Mouse (Mus musculus) liver, embryonic 11.5 days (tissue): ENCODE results near the gene Rps2. TPM values are rescaled to one million over a fixed set of nuclear protein-coding genes. Genes with fewer than 3 reads are reported as not detected.

Experiments used
- ATAC-seq: fragments of 200-750 bp; cut with Nextera tagmentation; replicated peaks from 2 replicates; pipeline ENCODE4 v1.8.0; 2017; ENCODE audit warnings: moderate number of reproducible peaks, mild to moderate bottlenecking, moderate TSS enrichment, moderate library complexity; ENCODE audit not compliant: low FRiP score
- DNase-seq: peaks from one replicate; pipeline ENCODE4 v3.0.0-alpha.2; 2017; ENCODE audit warnings: low spot score
- H3K27ac ChIP-seq: fragments of 300-500 bp; sonication (generic); 2 replicates; pipeline ENCODE4 v1.5.1; 2014; ENCODE audit warnings: mild to moderate bottlenecking, low read depth, low read length, control low read depth
- H3K27me3 ChIP-seq: fragments of 300-500 bp; sonication (generic); replicated peaks from 2 replicates; pipeline ENCODE4 v1.6.1; 2014; ENCODE audit warnings: low read length, mixed read lengths; ENCODE audit not compliant: control insufficient read depth, insufficient read depth
- H3K36me3 ChIP-seq: fragments of 300-500 bp; sonication (generic); 2 replicates; pipeline ENCODE4 v1.6.1; 2014; ENCODE audit warnings: mild to moderate bottlenecking, low read length, moderate library complexity, mixed read lengths; ENCODE audit not compliant: control insufficient read depth, insufficient read depth
- H3K4me1 ChIP-seq: fragments of 300-500 bp; sonication (generic); replicated peaks from 2 replicates; pipeline ENCODE4 v1.6.1; 2014; ENCODE audit warnings: low read length, mixed read lengths; ENCODE audit not compliant: control insufficient read depth, insufficient read depth
- H3K4me2 ChIP-seq: fragments of 300-500 bp; sonication (generic); 2 replicates; pipeline ENCODE4 v1.6.1; 2014; ENCODE audit warnings: mild to moderate bottlenecking, control low read depth, moderate library complexity
- H3K4me3 ChIP-seq: fragments of 300-500 bp; sonication (generic); 2 replicates; pipeline ENCODE4 v1.5.1; 2014; ENCODE audit warnings: low read depth, low read length, control low read depth
- H3K9ac ChIP-seq: fragments of 300-500 bp; sonication (generic); 2 replicates; pipeline ENCODE4 v1.6.1; 2014; ENCODE audit warnings: low read depth, low read length, control low read depth
- H3K9me3 ChIP-seq: fragments of 300-500 bp; sonication (generic); 2 replicates; pipeline ENCODE4 v1.6.1; 2016; ENCODE audit warnings: low read length, inconsistent platforms, mixed read lengths; ENCODE audit not compliant: control insufficient read depth
- WGBS: fragments of 180-500 bp; shearing (Covaris S2); extraction: QIAGEN DNeasy Blood & Tissue Kit; methylation state at CpG from one replicate; pipeline ENCODE4 v1.1.7; 2014; 5-methylcytosine and 5-hydroxymethylcytosine counted together
- polyA plus RNA-seq: library from polyadenylated mRNA; unstranded; fragments of >200 nt; fragmentation: Nextera tagmentation; extraction: Ambion mirVana; gene quantifications from 2 replicates; pipeline ENCODE4 v1.2.1, GENCODE M21; 2014

Rps2 gene
- polyA plus RNA-seq, 1 experiment from 2014 or later: 2,225 TPM

GRCm38 (mm10) chr17:24696011-24696697 lies 21.8 kb upstream of the Rps2 start, which contains the start of the genes Gfer and Noxo1:
Gfer (minus strand) TSS chr17:24696156.
Noxo1 (plus strand) TSS chr17:24696234.
- peak; percentile 94 for ATAC-seq
- peak within 1 kb of the TSS; percentile 75 for H3K4me2 ChIP-seq
- H3K9ac ChIP-seq: peak within 1 kb of the TSS; percentile 90
- H3K27me3 ChIP-seq: peaks cover 3% of the 10 kb centered on the region
- H3K4me3 ChIP-seq: peak within 1 kb of the TSS; percentile 79
- H3K27ac ChIP-seq: peak within 1 kb of the TSS; percentile 81
- H3K4me1 ChIP-seq: peaks cover 16% of the 10 kb centered on the region
- no peaks in the 10 kb centered on the region for H3K9me3 ChIP-seq
- WGBS: under 1% methylated on average over 73 of the region's 76 CpGs
- DNase-seq: peak; percentile 84
- peaks cover 18% of the 10 kb centered on the region; the same call in 1 of the 2 replicates for H3K36me3 ChIP-seq

GRCm38 (mm10) chr17:24697985-24698384 lies 19.9 kb upstream of the Rps2 start:
- H3K9ac ChIP-seq: peak overlapping the region; percentile 23; the same call in 1 of the 2 replicates
- H3K9me3 ChIP-seq: no peaks in the 10 kb centered on the region
- 19% methylated on average over 5 of the region's 5 CpGs for WGBS
- H3K4me1 ChIP-seq: peaks cover 16% of the 10 kb centered on the region
- ATAC-seq: no peak
- H3K27me3 ChIP-seq: no peaks in the 10 kb centered on the region
- DNase-seq: no peak
- H3K36me3 ChIP-seq: peaks cover 30% of the 10 kb centered on the region; the same call in 1 of the 2 replicates
- H3K27ac ChIP-seq: no peak overlapping the region
- H3K4me2 ChIP-seq: no peak overlapping the region
- no peak overlapping the region for H3K4me3 ChIP-seq

- DNase-seq: no peak
- H3K36me3 ChIP-seq: peaks cover 32% of the 10 kb centered on the region; the same call in 1 of the 2 replicates
- H3K9ac ChIP-seq: no peak overlapping the region
- ATAC-seq: no peak
- H3K4me2 ChIP-seq: no peak overlapping the region
- H3K27me3 ChIP-seq: no peaks in the 10 kb centered on the region
- peaks cover 16% of the 10 kb centered on the region for H3K4me1 ChIP-seq
- no peak overlapping the region for H3K4me3 ChIP-seq
- 71% methylated on average over 9 of the region's 9 CpGs for WGBS
- no peak overlapping the region for H3K27ac ChIP-seq
- H3K9me3 ChIP-seq: no peaks in the 10 kb centered on the region
These were observed 19.2 kb upstream of the Rps2 start for GRCm38 (mm10) chr17:24698715-24699114.

GRCm38 (mm10) chr17:24699473-24699872 lies 18.4 kb upstream of the Rps2 start:
- 86% methylated on average over 2 of the region's 2 CpGs for WGBS

GRCm38 (mm10) chr17:24701251-24701650 lies 16.7 kb upstream of the Rps2 start:
- Histone ChIP-seq H3K9me3 (no peaks in the 10 kb centered on the region), H3K9ac (no peak overlapping the region), H3K27me3 (no peaks in the 10 kb centered on the region), H3K36me3 (peaks cover 45% of the 10 kb centered on the region; the same call in 1 of the 2 replicates), H3K4me3 (no peak overlapping the region), H3K4me1 (peaks cover 16% of the 10 kb centered on the region), H3K4me2 (no peak overlapping the region), H3K27ac (no peak overlapping the region)
- DNase-seq (no peak), ATAC-seq (no peak)
- WGBS: 88% methylated on average over 9 of the region's 9 CpGs

More at GRCm38 (mm10) chr17:24699473-24699872, 18.4 kb upstream of the Rps2 start:
- ATAC-seq (no peak), DNase-seq (no peak)
- no peak overlapping the region for H3K4me2 ChIP-seq
- H3K9ac ChIP-seq: no peak overlapping the region
- no peak overlapping the region for H3K4me3 ChIP-seq
- H3K36me3 ChIP-seq: peaks cover 36% of the 10 kb centered on the region; the same call in 1 of the 2 replicates
- H3K27ac ChIP-seq: peak overlapping the region; percentile 3; the same call in 1 of the 2 replicates
- H3K9me3 ChIP-seq: no peaks in the 10 kb centered on the region
- no peaks in the 10 kb centered on the region for H3K27me3 ChIP-seq
- H3K4me1 ChIP-seq: peaks cover 16% of the 10 kb centered on the region

GRCm38 (mm10) chr17:24705821-24706220 lies 12.1 kb upstream of the Rps2 start:
- Histone ChIP-seq H3K27me3 (no peaks in the 10 kb centered on the region), H3K9ac (no peak overlapping the region), H3K4me2 (peak overlapping the region; percentile 73; the same call in 1 of the 2 replicates), H3K9me3 (no peaks in the 10 kb centered on the region), H3K27ac (no peak overlapping the region), H3K4me1 (peaks cover 12% of the 10 kb centered on the region; the same call in 1 of the 2 replicates), H3K4me3 (peak overlapping the region; percentile 55; the same call in 1 of the 2 replicates), H3K36me3 (peaks cover 35% of the 10 kb centered on the region; the same call in 1 of the 2 replicates)
- DNase-seq: no peak
- 92% methylated on average over 3 of the region's 3 CpGs for WGBS
- ATAC-seq: no peak

- ATAC-seq (peak; percentile 84), DNase-seq (peak; percentile 94)
- Histone ChIP-seq H3K9me3 (no peaks in the 10 kb centered on the region), H3K4me2 (peak within 1 kb of the TSS; percentile 73), H3K4me1 (peaks cover 12% of the 10 kb centered on the region; the same call in 1 of the 2 replicates), H3K36me3 (peaks cover 22% of the 10 kb centered on the region; the same call in 1 of the 2 replicates), H3K4me3 (peak within 1 kb of the TSS; percentile 55), H3K9ac (peak within 1 kb of the TSS; percentile 60), H3K27me3 (no peaks in the 10 kb centered on the region), H3K27ac (peak within 1 kb of the TSS; percentile 40)
- WGBS: 3% methylated on average over 32 of the region's 32 CpGs
These were observed 10.7 kb upstream of the Rps2 start, which contains the start of gene Tbl3 for GRCm38 (mm10) chr17:24706982-24707800. Tbl3 (minus strand) TSS chr17:24707660.

- Histone ChIP-seq H3K4me1 (peaks cover 12% of the 10 kb centered on the region; the same call in 1 of the 2 replicates), H3K27me3 (no peaks in the 10 kb centered on the region), H3K36me3 (peaks cover 18% of the 10 kb centered on the region; the same call in 1 of the 2 replicates), H3K9ac (peak overlapping the region; percentile 60), H3K9me3 (no peaks in the 10 kb centered on the region), H3K27ac (peak overlapping the region; percentile 40), H3K4me3 (peak overlapping the region; percentile 55), H3K4me2 (peak overlapping the region; percentile 73)
- 4% methylated on average over 24 of the region's 24 CpGs for WGBS
- DNase-seq (peak; percentile 64), ATAC-seq (peak; percentile 50)
These were observed 10.0 kb upstream of the Rps2 start for GRCm38 (mm10) chr17:24707801-24708425.
